Mouse (Mus musculus) hindbrain, embryonic 13.5 days (tissue): ENCODE measurements at regions not wholly inside any gene's neighbourhood (a gene's known extent, or its start where the extent isn't known, plus 50 kb on each side); places are given as distances from the start of the nearest gene placed in this dataset.

Experiments
- ATAC-seq: fragments of 200-750 bp; cut with Nextera tagmentation; 2 replicates; pipeline ENCODE4 v1.8.0; 2017; ENCODE audit warnings: moderate TSS enrichment; ENCODE audit not compliant: low FRiP score
- H3K27ac ChIP-seq: fragments of 300-500 bp; sonication (generic); 2 replicates; pipeline ENCODE4 v1.5.1; 2015; ENCODE audit warnings: inconsistent platforms, mild to moderate bottlenecking, moderate library complexity
- H3K27me3 ChIP-seq: fragments of 300-500 bp; sonication (generic); 2 replicates; pipeline ENCODE4 v1.6.1; 2015; ENCODE audit warnings: mild to moderate bottlenecking, inconsistent platforms
- H3K36me3 ChIP-seq: fragments of 300-500 bp; sonication (generic); 2 replicates; pipeline ENCODE4 v1.6.1; 2015; ENCODE audit warnings: mild to moderate bottlenecking, inconsistent platforms
- H3K4me1 ChIP-seq: fragments of 300-500 bp; sonication (generic); replicated peaks from 2 replicates; pipeline ENCODE4 v1.6.1; 2015; ENCODE audit warnings: inconsistent platforms
- H3K4me2 ChIP-seq: fragments of 300-500 bp; sonication (generic); 2 replicates; pipeline ENCODE4 v1.6.1; 2015; ENCODE audit warnings: inconsistent platforms, mild to moderate bottlenecking, moderate library complexity
- H3K4me3 ChIP-seq: fragments of 300-500 bp; sonication (generic); 2 replicates; pipeline ENCODE4 v1.5.1; 2015; ENCODE audit warnings: mild to moderate bottlenecking, inconsistent platforms
- H3K9ac ChIP-seq: fragments of 300-500 bp; sonication (generic); 2 replicates; pipeline ENCODE4 v1.6.1; 2015; ENCODE audit warnings: mild to moderate bottlenecking, inconsistent platforms
- H3K9me3 ChIP-seq: fragments of 300-500 bp; sonication (generic); 2 replicates; pipeline ENCODE4 v1.6.1; 2016; ENCODE audit warnings: inconsistent platforms
- WGBS: fragments of 180-500 bp; shearing (Covaris S2); methylation state at CpG from one replicate; pipeline ENCODE4 v1.1.7; 2015; 5-methylcytosine and 5-hydroxymethylcytosine counted together

GRCm38 (mm10) chr15:96130531-96130930, 156.8 kb upstream of the Arid2 start:
- H3K4me2 ChIP-seq = no peak overlapping the region
- no peaks in the 10 kb centered on the region for H3K9me3 ChIP-seq
- 75% methylated on average over 8 of the region's 8 CpGs for WGBS
- no peak overlapping the region for H3K27ac ChIP-seq
- ATAC-seq = no peak
- H3K4me1 ChIP-seq = peaks cover 7% of the 10 kb centered on the region
- no peaks in the 10 kb centered on the region for H3K27me3 ChIP-seq
- no peak overlapping the region for H3K4me3 ChIP-seq
- no peak overlapping the region for H3K9ac ChIP-seq
- no peaks in the 10 kb centered on the region for H3K36me3 ChIP-seq

GRCm38 (mm10) chr15:96131582-96132091, 155.7 kb upstream of the Arid2 start:
- no peak for ATAC-seq
- H3K4me1 ChIP-seq = peaks cover 8% of the 10 kb centered on the region
- H3K9me3 ChIP-seq = no peaks in the 10 kb centered on the region
- H3K4me2 ChIP-seq = no peak overlapping the region
- no peak overlapping the region for H3K27ac ChIP-seq
- no peaks in the 10 kb centered on the region for H3K36me3 ChIP-seq
- H3K9ac ChIP-seq = no peak overlapping the region
- no peaks in the 10 kb centered on the region for H3K27me3 ChIP-seq
- H3K4me3 ChIP-seq = no peak overlapping the region

GRCm38 (mm10) chr15:96132636-96133035, 154.7 kb upstream of the Arid2 start:
- no peak overlapping the region for H3K27ac ChIP-seq
- no peak overlapping the region for H3K4me2 ChIP-seq
- 0 out of 2 replicates have a peak, but pooled peaks have one; percentile 61 for ATAC-seq
- H3K4me3 ChIP-seq = no peak overlapping the region
- H3K36me3 ChIP-seq = no peaks in the 10 kb centered on the region
- H3K9ac ChIP-seq = no peak overlapping the region
- peaks cover 8% of the 10 kb centered on the region for H3K4me1 ChIP-seq
- no peaks in the 10 kb centered on the region for H3K27me3 ChIP-seq
- H3K9me3 ChIP-seq = no peaks in the 10 kb centered on the region
- WGBS = 64% methylated on average over 3 of the region's 3 CpGs

GRCm38 (mm10) chr15:96135250-96135731, 152.0 kb upstream of the Arid2 start:
- Histone ChIP-seq H3K4me2 (peak overlapping the region; percentile 26; the same call in 1 of the 2 replicates), H3K36me3 (no peaks in the 10 kb centered on the region), H3K4me1 (peaks cover 8% of the 10 kb centered on the region), H3K9ac (no peak overlapping the region), H3K4me3 (no peak overlapping the region), H3K9me3 (no peaks in the 10 kb centered on the region), H3K27ac (no peak overlapping the region), H3K27me3 (no peaks in the 10 kb centered on the region)
- no peak for ATAC-seq
- 10% methylated on average over 13 of the region's 13 CpGs for WGBS

- no peak for ATAC-seq
- Histone ChIP-seq H3K9ac (no peak overlapping the region), H3K27me3 (no peaks in the 10 kb centered on the region), H3K4me3 (no peak overlapping the region), H3K27ac (no peak overlapping the region), H3K36me3 (no peaks in the 10 kb centered on the region), H3K9me3 (no peaks in the 10 kb centered on the region), H3K4me1 (peaks cover 8% of the 10 kb centered on the region), H3K4me2 (no peak overlapping the region)
- WGBS = 37% methylated on average over 6 of the region's 6 CpGs
Observed at GRCm38 (mm10) chr15:96135816-96136215, 151.5 kb upstream of the Arid2 start.

GRCm38 (mm10) chr15:96137534-96137933, 149.8 kb upstream of the Arid2 start:
- Histone ChIP-seq H3K4me2 (no peak overlapping the region), H3K36me3 (no peaks in the 10 kb centered on the region), H3K27ac (no peak overlapping the region), H3K27me3 (no peaks in the 10 kb centered on the region), H3K9me3 (no peaks in the 10 kb centered on the region), H3K4me1 (peaks cover 8% of the 10 kb centered on the region), H3K4me3 (no peak overlapping the region), H3K9ac (no peak overlapping the region)
- no peak for ATAC-seq
- 95% methylated on average over 17 of the region's 17 CpGs for WGBS

GRCm38 (mm10) chr15:96137945-96138344, 149.4 kb upstream of the Arid2 start:
- Histone ChIP-seq H3K4me1 (peaks cover 8% of the 10 kb centered on the region), H3K27me3 (no peaks in the 10 kb centered on the region), H3K4me2 (no peak overlapping the region), H3K9ac (no peak overlapping the region), H3K36me3 (no peaks in the 10 kb centered on the region), H3K9me3 (no peaks in the 10 kb centered on the region), H3K27ac (no peak overlapping the region), H3K4me3 (no peak overlapping the region)
- no peak for ATAC-seq
- 90% methylated on average over 3 of the region's 3 CpGs for WGBS

- no peak for ATAC-seq
- H3K36me3 ChIP-seq = no peaks in the 10 kb centered on the region
- H3K9ac ChIP-seq = no peak overlapping the region
- H3K4me2 ChIP-seq = no peak overlapping the region
- no peaks in the 10 kb centered on the region for H3K9me3 ChIP-seq
- no peaks in the 10 kb centered on the region for H3K27me3 ChIP-seq
- WGBS = 76% methylated on average over 6 of the region's 6 CpGs
- no peak overlapping the region for H3K4me3 ChIP-seq
- no peak overlapping the region for H3K27ac ChIP-seq
- no peaks in the 10 kb centered on the region; the same call in 1 of the 2 replicates for H3K4me1 ChIP-seq
Observed at GRCm38 (mm10) chr15:96153489-96153888, 133.8 kb upstream of the Arid2 start.

GRCm38 (mm10) chr15:96158321-96158720, 129.0 kb upstream of the Arid2 start:
- no peak for ATAC-seq
- no peak overlapping the region for H3K4me2 ChIP-seq
- no peak overlapping the region for H3K4me3 ChIP-seq
- no peak overlapping the region for H3K27ac ChIP-seq
- 78% methylated on average over 4 of the region's 4 CpGs for WGBS
- 0 out of 2 replicates have a peak, but pooled peaks cover 2% of the 10 kb centered on the region for H3K4me1 ChIP-seq
- no peak overlapping the region for H3K9ac ChIP-seq
- H3K36me3 ChIP-seq = no peaks in the 10 kb centered on the region
- H3K27me3 ChIP-seq = no peaks in the 10 kb centered on the region
- no peaks in the 10 kb centered on the region for H3K9me3 ChIP-seq

- 27% methylated on average over 13 of the region's 13 CpGs for WGBS
- Histone ChIP-seq H3K9ac (peak overlapping the region; percentile 56), H3K9me3 (no peaks in the 10 kb centered on the region), H3K4me2 (peak overlapping the region; percentile 38), H3K36me3 (no peaks in the 10 kb centered on the region), H3K4me1 (peaks cover 23% of the 10 kb centered on the region), H3K4me3 (no peak overlapping the region), H3K27ac (peak overlapping the region; percentile 83), H3K27me3 (0 out of 2 replicates have a peak, but pooled peaks cover 3% of the 10 kb centered on the region)
- ATAC-seq = peak; percentile 65
Observed at GRCm38 (mm10) chr15:96164771-96165431, 122.4 kb upstream of the Arid2 start.

- Histone ChIP-seq H3K4me1 (peaks cover 30% of the 10 kb centered on the region), H3K4me2 (no peak overlapping the region), H3K36me3 (no peaks in the 10 kb centered on the region), H3K9me3 (no peaks in the 10 kb centered on the region), H3K27me3 (peaks cover 9% of the 10 kb centered on the region; the same call in 1 of the 2 replicates), H3K9ac (no peak overlapping the region), H3K27ac (no peak overlapping the region), H3K4me3 (no peak overlapping the region)
- ATAC-seq = no peak
- 81% methylated on average over 9 of the region's 9 CpGs for WGBS
Observed at GRCm38 (mm10) chr15:96167256-96167655, 120.1 kb upstream of the Arid2 start.

GRCm38 (mm10) chr15:96169726-96170467, 117.4 kb upstream of the Arid2 start:
- H3K4me1 ChIP-seq = peaks cover 24% of the 10 kb centered on the region
- 0 out of 2 replicates have a peak, but pooled peaks have one; percentile 25 for ATAC-seq
- H3K27me3 ChIP-seq = peaks cover 9% of the 10 kb centered on the region; the same call in 1 of the 2 replicates
- H3K4me2 ChIP-seq = peak overlapping the region; percentile 46
- H3K4me3 ChIP-seq = peak overlapping the region; percentile 15; the same call in 1 of the 2 replicates
- WGBS = 12% methylated on average over 15 of the region's 15 CpGs
- H3K36me3 ChIP-seq = no peaks in the 10 kb centered on the region
- H3K9me3 ChIP-seq = no peaks in the 10 kb centered on the region
- peak overlapping the region; percentile 62 for H3K27ac ChIP-seq
- peak overlapping the region; percentile 59 for H3K9ac ChIP-seq
